Mouse (Mus musculus): ENCODE results near the gene Sdhc.
"Not testable (repeated sequence)": the region's sequence is repeated elsewhere in the genome, so short reads cannot be mapped to it uniquely, and the experiment has no call there.

The Sdhc gene

GRCm38 (mm10) chr1:171112986-171113385, 37.4 kb downstream of the Sdhc start:
- DNase-seq (ENCODE audit: low read depth, low spot score): no peak

- no peak for DNase-seq (ENCODE audit: low read depth, low spot score)
Measured at GRCm38 (mm10) chr1:171111781-171112575, 38.4 kb downstream of the Sdhc start.

DNA sequence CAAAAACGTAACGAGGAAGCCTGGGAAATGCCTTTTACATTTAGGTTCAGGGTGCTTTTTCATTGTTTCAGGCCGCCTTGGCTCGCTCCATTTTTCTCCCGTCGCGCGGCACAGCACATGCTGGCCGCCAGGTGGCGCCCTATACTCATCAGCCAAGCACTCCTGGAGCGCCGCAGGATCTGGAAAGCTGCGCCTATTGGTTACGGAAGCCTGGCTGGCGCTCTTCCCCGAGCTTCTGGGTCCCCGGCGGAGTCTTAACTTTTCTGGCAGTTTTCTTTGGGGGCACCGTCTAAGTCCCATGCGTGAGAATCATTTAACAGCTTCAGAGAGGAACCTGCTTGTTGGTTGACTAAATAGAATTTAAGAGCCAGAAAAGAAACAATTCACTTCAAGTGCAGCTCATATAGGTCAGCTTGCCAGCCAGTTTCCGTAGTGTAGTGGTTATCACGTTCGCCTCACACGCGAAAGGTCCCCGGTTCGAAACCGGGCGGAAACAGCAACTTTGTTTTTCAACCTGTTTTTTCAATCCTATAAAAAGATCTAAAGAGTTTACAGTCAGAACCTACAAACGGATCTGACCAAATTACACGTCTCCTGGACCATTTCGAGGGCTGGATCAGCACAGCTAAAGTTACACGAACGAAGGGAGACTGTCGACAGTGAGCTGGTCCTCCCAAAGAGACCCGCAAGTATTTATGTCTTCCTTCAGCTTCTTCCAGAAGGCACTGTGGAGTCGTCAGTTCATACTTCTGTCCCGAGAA, 39.2 kb downstream of the Sdhc start:
- peak; percentile 86 for DNase-seq (ENCODE audit: low read depth, low spot score)

- DNase-seq (ENCODE audit: low read depth, low spot score): no peak
Measured at GRCm38 (mm10) chr1:171110659-171111019, 39.8 kb downstream of the Sdhc start.

DNA sequence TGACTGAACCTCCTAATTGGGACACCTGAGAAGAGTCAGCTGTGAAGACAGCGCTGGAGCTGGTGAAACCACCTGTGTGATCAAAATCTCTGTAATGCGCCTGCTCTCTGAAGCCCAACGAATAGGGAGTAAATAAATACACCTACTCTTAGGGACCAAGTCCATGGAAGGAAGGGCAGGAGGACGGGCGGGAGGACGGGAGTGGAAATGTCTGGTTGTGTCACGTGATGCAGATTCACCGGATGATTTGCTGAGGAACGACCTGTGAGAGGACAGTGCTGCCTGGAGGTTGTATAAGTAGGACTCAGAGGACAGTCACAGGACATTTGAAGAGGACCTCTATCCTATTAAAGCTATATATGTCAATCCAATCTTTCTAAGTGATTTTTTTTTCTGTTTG, 40.8 kb downstream of the Sdhc start:
- DNase-seq (ENCODE audit: low read depth, low spot score): no peak

DNA sequence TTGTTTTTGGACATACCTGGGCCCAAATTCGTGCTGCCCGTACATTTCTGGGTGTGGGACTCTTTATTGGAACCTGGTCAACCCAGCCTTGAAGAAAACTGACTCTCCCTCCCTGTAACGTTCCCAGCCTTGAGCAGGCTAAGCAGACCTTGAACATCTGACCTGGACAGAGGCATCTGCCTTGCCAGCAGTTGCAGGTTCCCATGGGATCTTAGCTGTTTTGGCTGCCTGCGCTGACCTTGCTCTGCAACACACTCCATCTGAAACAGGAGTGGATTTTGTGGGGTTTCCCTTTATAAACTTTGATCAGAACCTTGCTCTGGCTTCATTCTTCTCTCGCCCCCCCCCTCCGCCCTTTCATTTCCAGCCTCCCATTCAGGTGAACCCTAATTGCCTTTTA, 45.2 kb downstream of the Sdhc start:
- DNase-seq (ENCODE audit: low read depth, low spot score): no peak

GRCm38 (mm10) chr1:171103179-171103840, 47.1 kb downstream of the Sdhc start:
- no peak for DNase-seq (ENCODE audit: low read depth, low spot score)

GRCm38 (mm10) chr1:171102547-171103177, 47.7 kb downstream of the Sdhc start:
- peak; percentile 72 for DNase-seq (ENCODE audit: low read depth, low spot score)

DNA sequence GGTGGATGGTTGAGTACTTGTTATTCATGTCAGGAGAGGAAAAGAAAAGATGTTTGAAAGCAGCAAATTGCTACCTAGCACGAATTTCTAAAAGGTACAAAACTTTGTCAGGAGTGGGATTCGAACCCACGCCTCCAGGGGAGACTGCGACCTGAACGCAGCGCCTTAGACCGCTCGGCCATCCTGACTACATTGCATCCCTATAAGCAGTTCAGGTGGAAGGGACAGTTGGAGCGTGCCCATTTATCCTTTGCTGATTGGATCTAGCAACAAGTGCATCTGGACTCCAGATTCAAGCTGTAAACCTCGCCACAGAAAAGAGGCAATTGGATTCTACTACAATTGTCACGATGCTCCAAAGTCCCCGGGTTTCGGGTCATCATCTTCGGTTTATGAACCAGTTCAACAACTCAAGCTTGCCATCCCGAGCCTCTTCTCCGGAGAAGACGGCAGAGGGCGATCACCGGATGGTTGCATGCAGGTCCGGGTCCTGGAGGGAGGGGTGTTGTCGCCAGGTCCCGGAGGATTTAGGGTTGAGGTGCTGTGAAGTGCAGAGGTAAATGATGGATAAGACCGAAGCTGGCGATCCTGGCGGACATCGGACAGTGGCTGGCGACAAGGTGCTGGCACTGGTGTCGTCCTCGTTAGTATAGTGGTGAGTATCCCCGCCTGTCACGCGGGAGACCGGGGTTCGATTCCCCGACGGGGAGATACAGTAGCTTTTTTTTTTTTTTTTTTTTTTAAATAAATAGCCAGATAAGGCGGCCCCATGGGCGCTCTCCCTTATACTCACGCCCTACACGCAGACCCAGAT, 48.5 kb downstream of the Sdhc start:
- peak; percentile 83 for DNase-seq (ENCODE audit: low read depth, low spot score)

DNA sequence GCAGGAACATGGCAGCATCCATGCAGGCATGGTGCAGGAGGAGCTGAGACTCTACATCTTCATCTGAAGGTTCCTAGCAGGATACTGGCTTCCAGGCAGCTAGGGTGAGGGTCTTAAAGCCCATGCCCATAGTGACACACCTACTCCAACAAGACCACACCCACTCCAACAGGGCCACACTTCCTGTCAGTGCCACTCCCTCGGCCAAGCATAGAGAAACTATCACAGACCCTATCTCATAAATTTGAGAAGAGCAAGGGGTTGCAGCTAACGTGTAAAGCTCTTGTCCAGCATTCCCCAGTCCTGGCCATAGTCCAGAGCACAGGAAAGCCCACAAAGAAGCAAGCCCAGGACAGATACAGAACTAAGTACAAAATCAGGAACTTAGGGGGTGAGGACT, 49.4 kb downstream of the Sdhc start:
- no peak for DNase-seq (ENCODE audit: low read depth, low spot score)

DNA sequence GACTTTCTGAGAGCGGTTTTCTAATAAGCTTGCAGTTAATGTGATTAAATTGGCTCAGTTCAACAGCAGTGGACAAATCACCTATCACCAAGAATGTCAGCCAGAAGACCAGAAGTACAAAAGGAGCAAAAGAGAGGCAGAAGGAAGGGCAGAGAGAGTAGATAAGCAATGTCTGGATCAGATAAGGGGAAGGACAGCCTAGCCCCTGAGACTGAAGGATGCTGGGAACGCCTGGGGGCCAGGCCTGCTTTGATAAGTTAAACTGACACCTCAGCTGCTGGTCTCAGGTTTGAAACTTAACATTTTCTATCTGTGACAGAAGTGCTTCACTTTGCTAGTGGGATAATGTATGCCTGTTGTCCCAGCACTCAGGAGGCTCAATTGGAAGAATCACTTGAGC, 52.8 kb downstream of the Sdhc start:
- no peak for DNase-seq (ENCODE audit: low read depth, low spot score)

DNA sequence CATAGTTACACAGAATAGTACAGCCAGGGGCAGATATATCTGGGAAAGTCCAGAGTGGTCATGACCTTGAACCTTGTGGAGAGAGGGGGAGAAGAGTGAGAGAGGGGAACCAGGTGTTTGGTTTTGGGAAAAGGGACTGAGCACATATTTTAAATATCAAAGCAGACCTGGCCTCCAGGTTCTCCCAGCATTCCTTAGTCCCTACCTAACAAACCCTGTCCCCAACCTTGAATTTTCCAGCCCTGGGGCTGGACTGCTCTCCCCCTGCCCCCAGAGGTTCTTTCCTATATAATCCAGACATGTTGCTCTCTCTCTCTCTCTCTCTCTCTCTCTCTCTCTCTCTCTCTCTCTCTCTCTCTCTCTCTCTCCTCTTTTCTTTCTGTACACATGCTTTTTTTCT, 53.3 kb downstream of the Sdhc start:
- no peak for DNase-seq (ENCODE audit: low read depth, low spot score)

DNA sequence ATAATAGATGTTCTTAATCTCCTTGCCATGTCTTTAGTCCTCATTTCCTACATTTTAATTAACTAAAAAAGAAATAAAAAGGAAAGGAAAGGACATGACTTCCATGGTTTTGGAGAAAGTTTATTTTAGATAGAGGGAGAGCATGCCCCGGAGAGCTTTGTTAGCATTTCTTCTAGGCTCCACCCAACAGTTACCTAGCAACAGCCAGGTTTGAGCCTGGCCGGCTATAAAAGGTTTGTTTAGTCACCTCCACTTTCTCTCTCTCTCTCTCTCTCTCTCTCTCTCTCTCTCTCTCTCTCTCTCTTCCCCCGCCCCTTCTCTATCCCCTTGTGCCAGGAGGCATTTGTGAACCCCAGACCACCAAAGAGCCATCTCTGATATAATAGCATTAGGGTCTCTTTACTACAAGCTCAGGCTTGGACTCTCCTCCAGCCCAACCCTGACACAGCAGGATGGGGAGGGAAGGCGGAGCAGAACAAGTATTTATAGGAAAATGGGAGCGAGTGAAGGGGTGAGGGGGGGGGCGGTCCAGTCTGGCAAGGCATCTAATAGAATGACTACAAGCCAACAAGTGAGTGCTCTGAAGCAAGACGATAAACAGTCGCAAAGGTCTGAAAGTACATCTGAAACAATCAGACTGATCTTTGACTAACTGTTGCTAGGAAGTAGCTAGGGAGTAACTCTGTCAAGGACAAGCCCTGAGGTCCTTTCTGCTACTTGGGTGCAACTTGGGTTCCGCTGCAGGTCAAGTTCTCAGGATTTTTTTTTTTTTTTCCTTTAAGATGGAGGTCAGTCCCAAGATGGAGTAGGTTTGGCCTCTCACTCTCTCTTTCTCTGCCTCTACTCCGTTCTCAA, 54.1 kb downstream of the Sdhc start:
- DNase-seq (ENCODE audit: low read depth, low spot score): no peak

- no peak for DNase-seq (ENCODE audit: low read depth, low spot score)
Measured at GRCm38 (mm10) chr1:171094424-171094823, 56.0 kb downstream of the Sdhc start.

GRCm38 (mm10) chr1:171090761-171091160, 59.6 kb downstream of the Sdhc start:
- DNase-seq (ENCODE audit: low read depth, low spot score): no peak

GRCm38 (mm10) chr1:171089891-171090290, 60.5 kb downstream of the Sdhc start:
- DNase-seq (ENCODE audit: low read depth, low spot score): no peak

DNA sequence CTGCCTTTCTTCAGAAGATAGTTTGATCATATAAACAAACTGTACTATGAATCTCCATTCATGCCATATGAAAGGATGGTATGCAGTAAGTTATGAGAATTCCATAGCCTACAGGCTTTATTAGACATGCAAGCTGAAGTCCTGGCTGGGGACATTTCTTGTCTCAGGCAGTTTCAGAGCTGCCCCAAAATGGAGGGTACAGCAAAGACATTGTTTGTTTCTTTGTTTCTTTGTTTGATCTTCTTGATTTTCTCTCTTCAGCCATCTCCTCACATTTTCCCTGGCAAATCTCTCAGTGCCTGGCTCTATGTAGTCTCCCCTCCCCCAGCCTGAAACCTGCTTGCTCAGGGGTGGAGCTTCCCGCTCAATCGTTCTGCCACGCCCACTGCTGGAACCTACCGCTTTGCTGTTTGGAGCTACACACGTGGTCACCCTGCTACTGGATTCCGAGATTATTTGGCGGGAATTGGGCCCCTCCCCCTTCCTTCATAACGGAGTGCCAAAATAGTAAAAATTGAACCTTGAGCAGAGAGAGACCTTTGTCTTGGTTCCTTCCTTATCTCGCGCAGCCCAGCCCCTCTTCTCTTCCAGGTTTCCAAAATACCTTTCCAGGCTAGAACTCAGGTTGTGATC, 62.0 kb downstream of the Sdhc start:
- not testable (repeated sequence) for DNase-seq (ENCODE audit: low read depth, low spot score)

GRCm38 (mm10) chr1:171085718-171086117, 64.7 kb downstream of the Sdhc start:
- DNase-seq (ENCODE audit: low read depth, low spot score): no peak

DNA sequence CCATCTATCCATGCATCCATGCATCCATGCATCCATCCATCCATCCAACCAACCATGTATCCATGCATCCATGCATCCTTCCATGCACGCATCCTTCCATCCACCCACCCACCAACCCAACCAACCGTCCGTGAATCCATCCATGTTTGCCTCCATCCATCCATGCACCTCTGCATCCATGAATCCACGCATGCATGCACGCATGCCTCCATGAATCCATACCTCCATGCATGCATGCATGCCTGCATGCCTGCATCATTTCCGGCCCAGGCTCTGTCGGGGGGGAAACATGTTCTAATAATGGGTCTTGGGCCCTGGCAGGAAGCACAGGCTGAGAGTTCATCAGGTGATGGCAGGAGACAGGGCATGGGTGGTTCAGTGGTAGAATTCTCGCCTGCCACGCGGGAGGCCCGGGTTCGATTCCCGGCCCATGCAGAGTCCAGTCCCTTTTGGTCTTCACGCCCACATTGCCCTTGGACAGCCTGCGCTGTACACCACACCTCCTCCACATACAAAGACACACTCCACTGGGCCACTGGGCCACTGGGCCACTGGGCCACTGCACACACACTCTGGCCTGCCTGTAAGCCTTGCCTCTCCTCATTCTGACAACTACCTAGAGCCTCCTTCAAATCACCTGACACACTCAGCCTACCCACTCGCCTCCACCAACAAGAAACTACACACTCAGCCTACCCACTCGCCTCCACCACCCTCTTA, 68.7 kb downstream of the Sdhc start:
- DNase-seq (ENCODE audit: low read depth, low spot score): not testable (repeated sequence)

Data from embryo, embryonic 11.5 days (tissue).